Mouse (Mus musculus): ENCODE data around the gene Rapgef4. TPM values are rescaled to one million over a fixed set of nuclear protein-coding genes. Genes with fewer than 3 reads are reported as not detected.

Gene Rapgef4
- polyA plus RNA-seq, 1 experiment = 192 TPM

- H3K4me1 ChIP-seq (ENCODE audit: control insufficient read depth, insufficient read depth, low read length) = peaks cover 8% of the 10 kb centered on the region
- 86% methylated on average over 5 of the region's 5 CpGs for WGBS
- no peak for TF ChIP-seq POLR2A (IDR thresholded peaks at IDR 0.05; ENCODE audit: borderline replicate concordance, insufficient read depth, low read length)
- no peak for TF ChIP-seq CTCF (IDR thresholded peaks at IDR 0.05; ENCODE audit: borderline replicate concordance, insufficient read depth, low read depth, low read length)
- no peaks in the 10 kb centered on the region for H3K27me3 ChIP-seq (ENCODE audit: control insufficient read depth, insufficient read depth, low read length)
- no peak overlapping the region for H3K4me3 ChIP-seq (replicated peaks; ENCODE audit: insufficient read depth, low read depth, low read length)
- no peak for DNase-seq
- H3K27ac ChIP-seq (ENCODE audit: insufficient read depth, low read length) = no peak overlapping the region
Observed at GRCm38 (mm10) chr2:72158045-72158444, 177.0 kb downstream of the Rapgef4 start.

- no peak for TF ChIP-seq POLR2A (IDR thresholded peaks at IDR 0.05; ENCODE audit: borderline replicate concordance, insufficient read depth, low read length)
- TF ChIP-seq CTCF (IDR thresholded peaks at IDR 0.05; ENCODE audit: borderline replicate concordance, insufficient read depth, low read depth, low read length) = no peak
- Histone ChIP-seq H3K27me3 (ENCODE audit: control insufficient read depth, insufficient read depth, low read length) (no peaks in the 10 kb centered on the region), H3K4me3 (replicated peaks; ENCODE audit: insufficient read depth, low read depth, low read length) (no peak overlapping the region), H3K27ac (ENCODE audit: insufficient read depth, low read length) (peak overlapping the region; percentile 38; the same call in 1 of the 2 replicates), H3K4me1 (ENCODE audit: control insufficient read depth, insufficient read depth, low read length) (peaks cover 8% of the 10 kb centered on the region)
- DNase-seq = no peak
- 23% methylated on average over 10 of the region's 10 CpGs for WGBS
Observed at GRCm38 (mm10) chr2:72158691-72159225, 177.7 kb downstream of the Rapgef4 start.

GRCm38 (mm10) chr2:72159281-72159680 lies 178.2 kb downstream of the Rapgef4 start:
- 39% methylated on average over 6 of the region's 6 CpGs for WGBS
- Histone ChIP-seq H3K4me3 (replicated peaks; ENCODE audit: insufficient read depth, low read depth, low read length) (no peak overlapping the region), H3K4me1 (ENCODE audit: control insufficient read depth, insufficient read depth, low read length) (peaks cover 10% of the 10 kb centered on the region), H3K27ac (ENCODE audit: insufficient read depth, low read length) (no peak overlapping the region), H3K27me3 (ENCODE audit: control insufficient read depth, insufficient read depth, low read length) (no peaks in the 10 kb centered on the region)
- TF ChIP-seq CTCF (IDR thresholded peaks at IDR 0.05; ENCODE audit: borderline replicate concordance, insufficient read depth, low read depth, low read length) = no peak
- no peak for TF ChIP-seq POLR2A (IDR thresholded peaks at IDR 0.05; ENCODE audit: borderline replicate concordance, insufficient read depth, low read length)
- DNase-seq = no peak

- 15% methylated on average over 5 of the region's 5 CpGs for WGBS
- TF ChIP-seq POLR2A (IDR thresholded peaks at IDR 0.05; ENCODE audit: borderline replicate concordance, insufficient read depth, low read length) (no peak), CTCF (IDR thresholded peaks at IDR 0.05; ENCODE audit: borderline replicate concordance, insufficient read depth, low read depth, low read length) (no peak)
- Histone ChIP-seq H3K4me3 (replicated peaks; ENCODE audit: insufficient read depth, low read depth, low read length) (no peak overlapping the region), H3K27ac (ENCODE audit: insufficient read depth, low read length) (peak overlapping the region; percentile 80; the same call in 1 of the 2 replicates), H3K27me3 (ENCODE audit: control insufficient read depth, insufficient read depth, low read length) (no peaks in the 10 kb centered on the region), H3K4me1 (ENCODE audit: control insufficient read depth, insufficient read depth, low read length) (peaks cover 20% of the 10 kb centered on the region)
- peak; percentile 60 to 73 for DNase-seq
Observed at GRCm38 (mm10) chr2:72165136-72165854, 184.3 kb downstream of the Rapgef4 start.

- H3K4me3 ChIP-seq (replicated peaks; ENCODE audit: insufficient read depth, low read depth, low read length) = no peak overlapping the region
- H3K27me3 ChIP-seq (ENCODE audit: control insufficient read depth, insufficient read depth, low read length) = no peaks in the 10 kb centered on the region
- DNase-seq = no peak
- no peak for TF ChIP-seq CTCF (IDR thresholded peaks at IDR 0.05; ENCODE audit: borderline replicate concordance, insufficient read depth, low read depth, low read length)
- TF ChIP-seq POLR2A (IDR thresholded peaks at IDR 0.05; ENCODE audit: borderline replicate concordance, insufficient read depth, low read length) = no peak
- H3K4me1 ChIP-seq (ENCODE audit: control insufficient read depth, insufficient read depth, low read length) = peaks cover 16% of the 10 kb centered on the region
- H3K27ac ChIP-seq (ENCODE audit: insufficient read depth, low read length) = no peak overlapping the region
- 72% methylated on average over 9 of the region's 9 CpGs for WGBS
Observed at GRCm38 (mm10) chr2:72169451-72170100, 188.5 kb downstream of the Rapgef4 start.

DNA sequence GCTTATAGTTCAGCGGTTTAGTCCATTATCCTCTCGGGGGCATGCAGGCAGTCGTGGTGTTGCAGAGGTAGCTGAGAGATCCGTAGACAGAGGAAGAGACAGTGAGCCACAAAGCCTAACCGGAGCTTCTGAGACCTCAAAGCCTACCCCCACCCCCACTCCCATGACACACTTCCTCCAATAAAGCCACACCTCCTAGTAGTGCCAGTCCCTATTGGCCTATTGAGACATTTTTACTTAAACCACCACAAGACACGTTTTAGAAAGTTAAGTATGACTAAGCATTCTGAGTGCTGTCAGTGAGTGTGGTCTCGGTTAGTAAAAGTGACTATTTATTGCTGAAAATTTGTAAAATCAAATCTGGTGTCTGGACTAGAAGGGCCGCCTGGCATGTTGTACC lies 189.5 kb downstream of the Rapgef4 start:
- H3K27me3 ChIP-seq (ENCODE audit: control insufficient read depth, insufficient read depth, low read length) = no peaks in the 10 kb centered on the region
- peaks cover 15% of the 10 kb centered on the region for H3K4me1 ChIP-seq (ENCODE audit: control insufficient read depth, insufficient read depth, low read length)
- TF ChIP-seq CTCF (IDR thresholded peaks at IDR 0.05; ENCODE audit: borderline replicate concordance, insufficient read depth, low read depth, low read length) (no peak), POLR2A (IDR thresholded peaks at IDR 0.05; ENCODE audit: borderline replicate concordance, insufficient read depth, low read length) (no peak)
- H3K4me3 ChIP-seq (replicated peaks; ENCODE audit: insufficient read depth, low read depth, low read length) = no peak overlapping the region
- H3K27ac ChIP-seq (ENCODE audit: insufficient read depth, low read length) = no peak overlapping the region
- WGBS = 92% methylated on average over 8 of the region's 8 CpGs
- no peak for DNase-seq

GRCm38 (mm10) chr2:72171204-72171603 lies 190.2 kb downstream of the Rapgef4 start:
- DNase-seq = no peak
- Histone ChIP-seq H3K27ac (ENCODE audit: insufficient read depth, low read length) (no peak overlapping the region), H3K27me3 (ENCODE audit: control insufficient read depth, insufficient read depth, low read length) (no peaks in the 10 kb centered on the region), H3K4me3 (replicated peaks; ENCODE audit: insufficient read depth, low read depth, low read length) (no peak overlapping the region), H3K4me1 (ENCODE audit: control insufficient read depth, insufficient read depth, low read length) (peaks cover 15% of the 10 kb centered on the region)
- 90% methylated on average over 5 of the region's 5 CpGs for WGBS
- TF ChIP-seq CTCF (IDR thresholded peaks at IDR 0.05; ENCODE audit: borderline replicate concordance, insufficient read depth, low read depth, low read length) (no peak), POLR2A (IDR thresholded peaks at IDR 0.05; ENCODE audit: borderline replicate concordance, insufficient read depth, low read length) (no peak)
